Mouse (Mus musculus) liver, adult 2 months (tissue): ENCODE data around the gene Pnpla1.
A peak's percentile ranks its signal among the peaks of the same experiment; 100 is the strongest.

ENCODE experiments used
- CTCF ChIP-seq: fragments of 200-500 bp; IDR thresholded peaks from 2 replicates; pipeline ENCODE4 v1.5.1; 2011; ENCODE audit warnings: low read depth, low read length, control low read depth
- POLR2A ChIP-seq: fragments of 200-500 bp; IDR thresholded peaks from 2 replicates; pipeline ENCODE4 v1.6.1; 2011; ENCODE audit warnings: low read length, control low read depth; ENCODE audit not compliant: insufficient read depth; ENCODE audit errors: extremely low read depth

- TF ChIP-seq CTCF (0 out of 2 replicates have a peak, but pooled peaks have one; percentile 3), POLR2A (no peak)
Measured at GRCm38 (mm10) chr17:28827665-28828231, 30.5 kb upstream of the Pnpla1 start.
